Mouse (Mus musculus) T-helper 2 cell (primary cell): ENCODE measurements around the gene Dlg3.

Experiments
- in situ Hi-C: fragments of 300-600 bp; cut with MboI, MseI; formaldehyde crosslinking; loops from one replicate; pipeline ENCODE4 v1.15.1; 2025; ENCODE audit warnings: high pct_unique_total_duplicates

The Dlg3 gene

DNA sequence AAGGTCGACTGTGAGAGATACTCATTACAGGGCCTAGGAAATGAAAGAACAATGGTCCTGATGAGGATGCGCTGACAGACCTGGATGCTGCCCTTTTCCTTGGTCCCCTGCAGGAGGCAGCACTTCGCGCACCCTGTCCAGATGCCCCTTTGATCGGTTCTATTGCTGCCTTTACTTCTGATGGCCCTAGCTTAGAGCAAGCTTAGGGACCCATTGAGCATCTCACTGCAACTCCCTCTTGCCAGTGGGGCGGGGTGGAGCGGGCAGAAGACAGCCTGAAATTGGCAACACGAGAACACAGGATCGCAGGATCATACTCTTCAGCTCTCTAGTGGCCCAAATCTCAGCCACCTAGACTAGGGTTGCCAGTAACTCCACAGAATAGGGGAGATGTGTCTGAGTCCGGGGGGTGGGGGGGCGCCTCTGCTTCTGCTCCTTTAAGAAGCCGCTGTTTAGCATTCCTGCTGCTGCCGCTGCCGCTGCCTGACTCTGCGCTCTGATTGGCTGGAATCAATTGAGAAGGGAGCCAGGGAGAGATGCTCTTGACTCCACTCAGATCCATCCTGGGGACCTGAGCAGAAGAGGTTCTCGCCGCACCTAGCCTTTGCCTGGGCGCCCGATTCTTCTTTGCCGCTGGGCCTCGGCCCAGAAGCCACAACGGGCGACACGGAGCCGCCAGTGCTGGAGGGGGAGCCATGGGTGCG lies at the start of gene Dlg3:
Dlg3 (plus strand) TSS at position 542 of the 704 bp plus-strand sequence.
- in situ Hi-C loops = loop anchor here (25.0 kb wide), 1 partner anchor 495 kb away; the partner anchor contains the start of genes Foxo4, Gm20489, Gm614 and Il2rg

DNA sequence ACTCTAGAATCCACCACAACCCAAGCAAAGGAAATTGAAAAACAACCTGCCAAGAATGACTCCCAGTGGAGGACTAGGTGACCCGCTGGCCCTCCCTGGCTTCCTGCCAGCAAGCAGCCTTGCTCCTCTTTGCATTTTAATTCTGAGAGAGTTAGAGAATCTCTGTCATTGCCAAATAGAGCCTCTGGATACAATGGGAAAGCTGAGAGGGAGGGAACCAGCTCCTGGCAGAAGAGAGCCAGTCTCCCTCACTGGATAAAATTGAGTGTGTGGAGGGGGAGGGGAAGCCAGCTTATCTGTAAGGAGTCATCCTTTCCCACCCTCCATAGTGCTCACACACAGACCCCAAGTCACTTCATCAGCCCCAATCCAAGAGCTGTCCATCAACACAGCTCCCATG lies 38.6 kb upstream of the Dlg3 start:
- in situ Hi-C loops = no loop called here

DNA sequence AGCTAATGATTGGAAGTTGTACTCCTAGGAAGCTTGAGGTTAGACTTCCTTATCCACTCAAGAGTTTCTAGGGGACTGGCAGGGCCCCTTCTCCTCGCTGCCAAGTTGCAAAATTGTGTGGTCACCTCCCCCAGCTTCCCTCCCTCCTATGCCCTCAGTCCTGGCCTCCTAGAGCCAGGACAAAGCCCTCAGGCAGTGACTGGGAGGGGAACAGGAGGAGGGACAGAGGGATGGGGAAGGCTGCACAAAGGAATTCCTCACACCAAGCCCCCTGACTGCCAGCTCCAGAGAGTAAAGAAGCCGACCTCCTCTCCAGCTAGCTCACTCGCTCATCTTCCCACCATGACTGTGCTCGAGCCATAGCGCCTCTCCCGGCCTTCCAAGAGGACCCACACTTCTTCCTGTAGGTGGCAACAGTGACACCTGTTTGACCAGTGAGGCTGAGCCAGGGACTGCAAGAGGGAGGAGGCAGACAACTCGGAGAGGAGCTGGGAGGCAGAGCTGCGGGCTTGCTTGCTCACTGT lies 37.8 kb upstream of the Dlg3 start, which contains the start of gene Gdpd2:
Gdpd2 (plus strand) TSS at position 209 of the 524 bp plus-strand sequence.
- in situ Hi-C loops = loop anchor here (5.0 kb wide), 1 partner anchor 48 kb away; no protein-coding TSS in a partner anchor

DNA sequence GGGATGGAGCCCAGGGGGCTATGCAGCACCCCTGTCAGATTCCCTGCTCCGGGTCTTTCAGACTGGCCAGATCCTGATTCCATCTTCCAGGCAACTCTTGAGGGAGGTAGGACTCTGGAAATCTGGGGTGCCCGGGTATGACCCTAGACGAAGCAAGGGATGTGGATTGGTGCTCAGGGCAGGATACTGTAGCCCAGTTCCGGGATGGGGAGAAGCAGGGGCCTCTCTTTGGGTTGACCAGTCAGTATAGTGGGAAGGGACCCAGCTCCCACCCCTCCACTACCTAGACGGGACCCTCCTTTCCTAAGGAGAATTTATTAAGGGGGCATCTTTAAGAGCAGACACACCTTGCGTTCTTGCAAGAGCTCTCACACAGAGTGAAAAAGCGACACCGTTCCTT lies 37.3 kb upstream of the Dlg3 start:
- in situ Hi-C loops = loop anchor here (5.0 kb wide), 1 partner anchor 47 kb away; no protein-coding TSS in a partner anchor

DNA sequence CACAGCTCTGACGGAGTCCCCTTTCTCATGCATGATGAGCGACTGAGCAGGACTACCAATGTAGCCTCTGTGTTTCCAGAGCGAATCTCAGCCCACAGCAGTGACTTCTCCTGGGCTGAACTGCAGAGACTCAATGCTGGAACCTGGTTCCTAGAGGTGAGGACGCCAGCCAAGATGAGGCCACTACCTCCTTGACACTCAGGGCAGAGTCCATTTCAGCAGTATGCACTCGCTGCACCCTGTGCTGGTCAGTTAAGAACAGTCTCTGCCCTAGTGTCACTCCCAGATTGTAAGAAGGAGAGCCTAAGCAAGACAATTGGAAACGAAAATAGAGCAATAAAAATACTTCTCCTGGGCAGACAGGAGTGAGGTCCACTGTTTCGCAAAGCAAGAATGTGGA lies 33.2 kb upstream of the Dlg3 start:
- in situ Hi-C loops = loop anchor here (5.0 kb wide), 1 partner anchor 43 kb away; no protein-coding TSS in a partner anchor

DNA sequence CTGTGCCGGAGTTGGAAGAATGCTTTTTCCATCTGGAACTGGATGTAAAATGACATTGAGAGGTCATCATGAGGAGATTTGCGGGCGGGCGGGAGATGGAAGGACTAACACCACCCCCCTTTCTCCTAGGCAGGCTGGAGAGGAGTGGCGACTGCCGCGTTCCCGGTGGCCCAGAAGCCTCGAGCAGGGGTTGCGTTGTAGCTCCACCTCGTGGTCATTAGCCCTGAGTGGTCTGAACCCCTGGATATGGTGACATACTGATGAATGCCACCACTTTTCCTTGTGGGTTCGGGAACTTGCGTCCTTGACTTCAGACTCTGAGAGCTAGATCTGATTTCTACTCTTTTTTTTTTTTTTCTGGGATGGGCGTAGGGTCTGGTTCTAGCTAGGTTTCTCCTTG lies 28.6 kb upstream of the Dlg3 start:
- in situ Hi-C loops = no loop called here

DNA sequence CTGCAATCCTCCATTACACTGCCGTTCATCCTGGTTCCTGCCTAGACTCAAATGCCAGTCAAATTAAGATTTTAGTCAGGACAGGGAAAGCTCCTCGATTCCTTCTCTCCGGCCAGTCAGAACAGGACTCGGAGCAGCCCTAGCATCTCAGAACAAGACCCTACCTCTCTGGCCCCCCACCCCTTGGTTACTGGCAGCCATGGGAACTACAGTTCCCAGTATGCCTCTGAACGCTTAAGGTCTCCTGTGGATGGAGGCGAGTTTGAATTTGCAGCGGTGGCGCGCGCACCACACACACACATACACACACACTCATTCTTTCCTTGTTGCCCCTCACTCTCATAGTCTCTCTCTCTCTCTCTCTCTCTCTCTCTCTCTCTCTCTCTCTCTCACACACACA lies 28.1 kb upstream of the Dlg3 start:
- in situ Hi-C loops = no loop called here

DNA sequence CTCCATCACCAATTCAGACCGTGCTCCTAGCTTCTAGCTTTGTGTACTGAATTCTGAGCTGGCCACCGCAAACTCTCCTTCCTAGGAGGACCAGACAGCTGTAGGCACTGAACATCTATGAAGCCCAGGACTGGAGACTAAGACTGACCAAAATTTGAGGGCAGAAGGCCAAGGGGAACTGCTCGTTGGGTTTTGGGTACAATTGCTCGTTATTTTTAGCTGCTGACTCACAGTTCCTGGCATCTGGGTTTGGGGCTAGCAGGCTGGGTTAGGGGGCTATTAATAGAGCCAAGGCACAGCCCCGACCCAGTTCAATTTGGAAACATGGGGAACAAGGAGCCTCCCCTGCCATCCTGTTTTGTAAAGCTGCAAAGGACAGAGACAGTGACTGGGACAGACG lies 26.7 kb upstream of the Dlg3 start:
- in situ Hi-C loops = no loop called here

DNA sequence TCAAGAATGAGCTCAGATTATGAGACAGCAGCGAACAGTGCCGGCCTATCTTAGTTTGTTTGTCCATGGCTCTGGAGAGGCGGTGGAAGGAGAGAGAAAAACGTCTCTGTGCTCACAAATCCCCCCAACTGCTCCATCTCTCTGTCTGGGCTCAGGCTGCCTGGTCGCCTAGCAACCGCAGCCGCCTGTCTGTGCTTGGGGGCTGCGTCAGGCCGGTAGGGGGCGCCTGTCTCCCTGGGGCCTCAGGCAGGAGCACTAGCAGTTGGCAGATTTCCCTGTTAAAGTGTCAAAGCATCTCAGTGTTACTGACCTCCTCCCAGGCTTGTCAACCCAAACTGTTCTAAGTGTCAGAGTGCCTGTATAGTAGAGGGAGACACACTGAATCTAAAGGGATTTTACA lies 25.6 kb upstream of the Dlg3 start:
- in situ Hi-C loops = no loop called here

DNA sequence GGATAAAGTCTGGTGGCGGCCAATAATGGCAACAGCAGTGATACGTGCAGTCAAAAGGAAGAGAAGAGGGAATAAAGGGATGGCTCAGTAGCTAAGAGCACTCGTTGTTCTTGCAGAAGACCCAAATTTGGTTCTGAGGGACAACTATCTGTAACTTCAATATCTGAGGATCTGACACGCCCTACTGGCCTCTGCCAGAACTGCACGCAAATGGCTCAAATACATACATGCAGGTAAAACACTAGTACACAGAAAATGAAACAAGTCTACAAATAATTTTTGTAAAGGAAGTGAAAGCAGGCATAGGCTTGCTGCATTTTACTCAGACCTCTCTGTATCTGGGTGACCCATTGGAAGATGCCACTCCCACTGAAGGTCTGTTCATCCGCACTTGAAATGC lies 1.7 kb upstream of the Dlg3 start:
- in situ Hi-C loops = loop anchor here (25.0 kb wide), 1 partner anchor 496 kb away; the partner anchor contains the start of genes Foxo4, Gm20489, Gm614 and Il2rg

DNA sequence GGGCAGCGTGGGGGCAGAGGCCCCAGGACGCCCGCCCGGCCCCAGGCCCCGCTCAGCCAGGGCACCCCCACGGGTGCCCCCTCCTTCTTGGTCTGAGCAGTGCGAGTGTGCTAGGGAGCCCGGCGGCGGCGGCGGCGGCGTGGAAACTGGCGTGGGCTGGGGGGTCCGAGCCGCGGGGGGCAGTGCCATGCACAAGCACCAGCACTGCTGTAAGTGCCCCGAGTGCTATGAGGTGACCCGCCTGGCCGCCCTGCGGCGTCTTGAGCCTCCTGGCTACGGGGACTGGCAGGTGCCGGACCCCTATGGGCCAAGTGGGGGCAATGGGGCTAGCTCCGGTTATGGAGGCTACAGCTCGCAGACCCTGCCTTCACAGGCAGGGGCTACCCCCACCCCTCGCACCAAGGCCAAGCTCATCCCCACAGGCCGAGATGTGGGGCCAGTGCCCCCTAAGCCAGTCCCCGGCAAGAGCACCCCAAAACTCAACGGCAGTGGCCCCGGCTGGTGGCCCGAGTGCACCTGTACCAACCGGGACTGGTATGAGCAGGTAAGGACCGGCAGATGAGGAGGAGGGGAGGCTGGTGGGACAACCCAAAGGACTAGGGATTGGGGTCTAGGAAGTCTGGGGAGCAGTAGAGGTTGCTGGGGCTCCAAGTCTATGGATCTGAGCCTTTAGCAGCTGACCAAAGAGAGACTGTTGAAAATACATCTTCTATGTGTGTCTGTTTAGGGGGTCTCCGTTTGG lies 534 bp downstream of the Dlg3 start:
- in situ Hi-C loops = loop anchor here (25.0 kb wide), 1 partner anchor 494 kb away; the partner anchor contains the start of genes Foxo4, Gm20489, Gm614 and Il2rg

DNA sequence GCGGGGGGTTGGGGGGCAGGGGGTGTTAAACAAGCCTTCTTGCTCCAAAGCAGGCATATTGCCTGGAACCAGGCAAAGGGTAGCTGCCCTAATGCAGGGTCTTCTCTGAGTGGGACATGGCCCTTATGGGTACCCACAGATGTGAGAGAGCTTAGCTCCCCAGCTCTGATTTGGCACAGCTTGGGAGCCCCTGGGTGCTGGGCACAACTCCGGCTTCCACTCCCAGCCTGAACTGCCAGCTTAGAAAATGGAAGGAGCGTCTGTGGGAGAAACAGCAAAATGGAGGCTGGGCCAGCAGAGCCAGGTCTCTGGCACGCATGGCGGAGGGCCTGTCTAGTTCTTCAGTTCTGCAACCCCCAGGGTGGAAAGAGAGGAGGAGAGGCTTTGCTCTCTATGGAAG lies 1.8 kb downstream of the Dlg3 start:
- in situ Hi-C loops = loop anchor here (25.0 kb wide), 1 partner anchor 493 kb away; the partner anchor contains the start of genes Foxo4, Gm20489, Gm614 and Il2rg

DNA sequence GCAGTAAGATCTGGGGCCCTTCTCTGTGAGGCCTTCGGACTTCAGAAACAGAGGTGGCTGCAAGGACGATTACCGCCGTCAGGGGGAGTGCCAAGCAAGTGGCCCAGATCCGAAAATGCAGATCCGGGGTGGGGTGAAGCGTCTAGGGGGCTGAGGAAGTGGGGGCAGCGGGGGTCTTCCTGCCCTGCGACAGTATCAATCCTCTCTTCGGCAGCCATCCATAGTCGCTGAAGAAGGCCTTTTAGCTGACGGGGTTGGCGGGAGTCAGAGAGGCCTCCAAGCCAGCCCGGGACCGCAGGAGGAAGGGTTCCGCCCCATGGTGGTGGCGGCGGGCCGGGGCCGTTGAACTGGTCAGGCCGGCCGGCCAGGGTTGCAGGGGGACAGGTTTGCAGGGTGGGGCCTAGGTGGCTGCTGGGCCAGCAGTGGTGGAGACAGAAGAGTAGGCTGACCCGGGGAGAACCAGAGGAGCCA lies 6.9 kb downstream of the Dlg3 start:
- in situ Hi-C loops = loop anchor here (25.0 kb wide), 1 partner anchor 488 kb away; the partner anchor contains the start of genes Foxo4, Gm20489, Gm614 and Il2rg

DNA sequence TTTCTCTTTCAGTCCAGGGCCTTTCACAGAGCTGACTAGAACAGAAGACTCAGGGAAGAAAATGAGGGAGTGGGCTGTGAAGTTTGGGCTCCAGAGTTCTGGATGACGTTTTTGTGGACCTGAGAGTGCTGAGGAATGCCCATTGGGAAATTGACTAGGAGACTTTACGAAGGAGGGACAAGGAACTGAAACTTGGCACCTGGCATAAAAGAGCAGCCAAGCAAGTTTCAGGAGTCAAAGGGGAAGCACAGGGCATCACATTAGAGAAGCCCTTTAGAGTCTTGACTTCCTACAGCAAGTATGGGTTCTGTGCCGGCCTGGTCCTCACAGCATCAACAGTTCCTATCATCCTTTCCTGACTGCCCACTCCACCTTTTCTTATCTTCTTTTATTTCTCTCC lies 7.9 kb downstream of the Dlg3 start:
- in situ Hi-C loops = loop anchor here (5.0 kb wide), 1 partner anchor 43 kb away; no protein-coding TSS in a partner anchor

DNA sequence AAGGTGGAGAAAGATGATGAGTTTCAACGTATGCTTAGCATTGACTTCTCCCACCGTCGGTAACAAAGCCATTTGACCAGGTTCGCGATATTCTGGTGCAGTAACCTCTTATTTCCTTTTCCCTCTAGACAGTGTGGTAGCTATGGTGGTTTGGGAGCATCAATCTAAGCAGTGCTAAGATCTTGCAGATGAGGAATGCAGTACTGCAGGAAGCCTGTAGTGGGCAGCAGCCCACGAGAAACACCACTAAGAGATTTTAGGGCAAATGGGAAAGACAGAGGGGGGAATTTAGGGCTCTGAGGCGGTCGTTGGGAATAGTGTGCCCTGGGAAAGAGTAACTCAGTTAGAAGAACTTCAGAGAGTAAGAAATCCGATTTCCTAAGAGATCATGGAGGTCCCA lies 9.0 kb downstream of the Dlg3 start:
- in situ Hi-C loops = loop anchor here (5.0 kb wide), 1 partner anchor 44 kb away; no protein-coding TSS in a partner anchor

DNA sequence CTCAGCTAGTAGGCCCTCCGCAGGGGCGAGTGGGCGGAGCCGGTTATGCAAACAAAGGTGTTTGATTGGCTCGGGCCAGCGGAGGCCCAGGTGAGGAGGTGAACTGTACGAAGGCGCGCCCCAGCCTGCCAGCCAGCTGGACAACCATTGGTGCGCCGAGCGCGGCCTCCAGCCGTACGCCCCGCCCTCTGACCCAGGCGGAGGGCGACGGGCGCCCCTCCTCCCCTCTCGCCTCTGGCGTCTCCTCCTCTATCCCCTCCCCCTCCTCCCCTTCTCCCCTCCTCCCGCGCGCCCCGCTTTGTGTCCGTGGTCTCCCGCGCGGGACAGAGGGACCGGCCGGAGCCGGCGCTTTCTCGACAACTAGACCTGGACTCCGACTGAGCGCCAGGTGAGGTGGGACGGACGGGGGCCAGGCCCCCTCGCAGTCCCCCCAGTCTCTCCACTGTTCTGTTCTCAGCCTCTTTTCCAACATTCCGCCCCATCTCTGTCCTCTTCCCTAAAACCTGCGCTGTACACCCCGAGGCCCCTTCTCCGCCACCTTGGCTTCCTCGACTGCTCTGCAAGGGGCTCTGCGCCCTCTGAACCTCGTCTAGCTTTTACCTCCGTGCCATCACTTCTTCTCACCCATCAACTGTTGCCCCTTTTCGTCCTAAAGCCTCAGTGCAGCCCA lies 9.6 kb downstream of the Dlg3 start:
- in situ Hi-C loops = loop anchor here (5.0 kb wide), 1 partner anchor 45 kb away; no protein-coding TSS in a partner anchor

DNA sequence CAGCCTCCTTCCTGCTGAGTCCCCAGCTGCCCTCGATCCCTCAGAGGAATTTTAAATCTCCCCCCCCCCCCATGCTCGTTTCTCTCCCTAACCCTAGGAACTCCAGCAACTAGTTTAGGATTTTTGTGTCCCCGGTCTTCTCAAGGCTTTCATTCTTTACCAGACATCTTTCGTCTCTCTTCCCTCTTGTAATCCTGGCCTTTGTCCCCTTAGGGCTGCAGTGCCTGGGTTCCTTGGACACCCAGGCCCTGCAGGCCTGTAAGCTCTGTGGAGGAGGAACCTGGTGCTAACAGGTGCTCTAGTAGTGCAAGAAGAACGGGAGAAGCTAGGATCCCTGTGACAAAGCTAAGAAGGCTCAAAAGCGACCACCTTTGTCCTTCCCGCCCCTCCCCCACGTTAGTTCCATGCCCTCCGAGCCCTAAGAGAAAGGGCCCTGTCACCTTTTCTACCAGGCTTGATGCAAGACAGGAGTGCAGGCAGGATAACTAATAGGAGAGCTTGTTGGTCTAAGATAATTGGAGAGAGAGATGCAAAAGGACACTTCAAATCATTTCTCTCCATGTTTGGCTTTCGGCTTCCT lies 10.2 kb downstream of the Dlg3 start:
- in situ Hi-C loops = loop anchor here (5.0 kb wide), 1 partner anchor 45 kb away; no protein-coding TSS in a partner anchor

DNA sequence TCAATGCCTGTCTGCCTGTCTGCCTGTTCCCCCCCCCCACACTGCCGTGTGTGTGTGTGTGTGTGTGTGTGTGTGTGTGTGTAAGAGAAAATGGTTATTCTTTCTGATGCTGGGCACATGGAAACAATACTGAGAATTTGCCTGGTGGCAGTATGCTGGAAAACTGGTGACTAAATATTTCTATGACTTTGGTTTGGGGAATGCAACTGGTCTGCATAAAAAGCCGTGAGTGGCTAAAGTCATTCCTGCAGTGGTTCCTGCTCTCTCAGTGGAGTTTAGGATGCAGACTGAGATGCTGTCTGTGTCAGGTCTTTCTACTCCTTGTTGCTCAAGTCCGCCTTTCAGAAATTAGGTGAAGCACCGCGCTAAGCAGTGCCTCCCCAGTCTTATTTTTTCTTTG lies 10.9 kb downstream of the Dlg3 start:
- in situ Hi-C loops = loop anchor here (5.0 kb wide), 1 partner anchor 46 kb away; no protein-coding TSS in a partner anchor

DNA sequence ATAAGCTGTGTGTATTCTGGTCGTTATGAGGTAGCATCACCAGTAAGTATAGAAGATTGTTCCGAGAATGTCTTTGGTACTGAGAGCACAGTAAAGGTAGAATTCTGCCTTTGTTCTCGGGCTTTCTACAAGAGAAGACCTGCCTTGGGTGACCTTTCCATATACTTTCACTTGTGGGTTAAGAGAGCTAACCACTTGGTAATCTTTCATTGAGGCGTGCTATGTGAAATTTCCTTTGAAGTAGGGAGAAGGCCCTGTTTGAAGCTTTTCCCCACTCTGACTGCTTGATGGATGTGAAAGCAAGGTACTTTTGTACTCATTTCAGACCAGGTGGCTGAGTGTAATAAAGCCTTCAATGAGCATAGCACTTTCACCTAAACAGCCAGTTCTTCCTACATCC lies 21.8 kb downstream of the Dlg3 start:
- in situ Hi-C loops = no loop called here

DNA sequence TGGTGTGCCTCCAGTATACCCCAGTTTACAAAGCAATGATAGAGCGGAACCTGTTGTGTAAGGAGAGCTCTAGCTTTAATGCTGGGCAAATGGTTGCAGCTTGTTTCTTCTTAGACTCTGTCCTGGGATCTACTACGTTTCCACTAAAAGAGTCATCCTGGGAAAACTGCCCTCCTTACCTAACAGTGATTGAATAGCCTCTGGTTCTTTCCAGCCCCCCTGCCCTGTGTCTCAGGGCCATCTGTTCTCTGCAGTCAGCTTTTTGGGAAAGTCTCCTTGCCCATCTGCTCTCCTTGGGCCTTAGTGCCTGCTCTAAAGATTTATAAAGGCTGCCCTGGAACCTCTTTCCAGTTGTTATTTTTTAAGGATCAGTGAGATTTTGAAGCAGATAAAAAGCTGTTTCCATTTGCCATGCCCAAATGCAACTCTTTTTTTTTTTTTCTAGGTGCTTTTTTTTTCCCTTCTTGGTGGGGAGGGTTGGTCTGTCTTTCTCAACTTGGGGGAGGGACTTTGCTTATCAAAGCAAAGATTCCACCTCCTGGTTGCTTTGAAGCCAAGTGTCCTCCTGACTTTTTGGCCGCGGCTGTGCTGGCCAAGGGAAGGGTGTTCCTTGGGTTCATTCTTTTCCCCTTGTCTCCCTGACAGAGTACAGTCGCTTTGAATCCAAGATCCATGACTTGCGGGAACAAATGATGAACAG lies 28.7 kb downstream of the Dlg3 start:
- in situ Hi-C loops = no loop called here
